Mouse (Mus musculus) embryonic facial prominence, embryonic 13.5 days (tissue): ENCODE measurements at regions not wholly inside any gene's neighbourhood (a gene's known extent, or its start where the extent isn't known, plus 50 kb on each side); places are given as distances from the start of the nearest gene placed in this dataset.

Experiments used
- ATAC-seq: fragments of 200-750 bp; cut with Nextera tagmentation; 2 replicates; pipeline ENCODE4 v1.8.0; 2017; ENCODE audit warnings: low read depth; ENCODE audit not compliant: insufficient number of reproducible peaks, insufficient read depth, low FRiP score, low TSS enrichment
- H3K27ac ChIP-seq: fragments of 300-500 bp; sonication (generic); 2 replicates; pipeline ENCODE4 v1.5.1; 2015; ENCODE audit warnings: moderate library complexity, mild to moderate bottlenecking, inconsistent platforms
- H3K27me3 ChIP-seq: fragments of 300-500 bp; sonication (generic); 2 replicates; pipeline ENCODE4 v1.6.1; 2015; ENCODE audit warnings: mild to moderate bottlenecking, inconsistent platforms
- H3K36me3 ChIP-seq: fragments of 300-500 bp; sonication (generic); 2 replicates; pipeline ENCODE4 v1.6.1; 2015; ENCODE audit warnings: mild to moderate bottlenecking, inconsistent platforms
- H3K4me1 ChIP-seq: fragments of 300-500 bp; sonication (generic); 2 replicates; pipeline ENCODE4 v1.6.1; 2015; ENCODE audit warnings: inconsistent platforms
- H3K4me2 ChIP-seq: fragments of 300-500 bp; sonication (generic); 2 replicates; pipeline ENCODE4 v1.6.1; 2015; ENCODE audit warnings: moderate library complexity, mild to moderate bottlenecking, inconsistent platforms
- H3K4me3 ChIP-seq: fragments of 300-500 bp; sonication (generic); 2 replicates; pipeline ENCODE4 v1.5.1; 2015; ENCODE audit warnings: mild to moderate bottlenecking, inconsistent platforms
- H3K9ac ChIP-seq: fragments of 300-500 bp; sonication (generic); 2 replicates; pipeline ENCODE4 v1.6.1; 2015; ENCODE audit warnings: mild to moderate bottlenecking, inconsistent platforms
- H3K9me3 ChIP-seq: fragments of 300-500 bp; sonication (generic); 2 replicates; pipeline ENCODE4 v1.6.1; 2016; ENCODE audit warnings: inconsistent platforms
- WGBS: fragments of 180-500 bp; shearing (Covaris S2); methylation state at CpG from one replicate; pipeline ENCODE4 v1.1.7; 2015; ENCODE audit warnings: mixed read lengths; 5-methylcytosine and 5-hydroxymethylcytosine counted together

- no peaks in the 10 kb centered on the region for H3K36me3 ChIP-seq
- no peak overlapping the region for H3K9ac ChIP-seq
- H3K27me3 ChIP-seq, result no peaks in the 10 kb centered on the region
- H3K4me2 ChIP-seq, result no peak overlapping the region
- 89% methylated on average over 7 of the region's 7 CpGs for WGBS
- ATAC-seq, result no peak
- no peak overlapping the region for H3K27ac ChIP-seq
- no peak overlapping the region for H3K4me3 ChIP-seq
- H3K9me3 ChIP-seq, result no peaks in the 10 kb centered on the region
- peaks cover 8% of the 10 kb centered on the region; the same call in 1 of the 2 replicates for H3K4me1 ChIP-seq
Observed at GRCm38 (mm10) chr11:105538421-105539210, 51.2 kb upstream of the Tanc2 start.

DNA sequence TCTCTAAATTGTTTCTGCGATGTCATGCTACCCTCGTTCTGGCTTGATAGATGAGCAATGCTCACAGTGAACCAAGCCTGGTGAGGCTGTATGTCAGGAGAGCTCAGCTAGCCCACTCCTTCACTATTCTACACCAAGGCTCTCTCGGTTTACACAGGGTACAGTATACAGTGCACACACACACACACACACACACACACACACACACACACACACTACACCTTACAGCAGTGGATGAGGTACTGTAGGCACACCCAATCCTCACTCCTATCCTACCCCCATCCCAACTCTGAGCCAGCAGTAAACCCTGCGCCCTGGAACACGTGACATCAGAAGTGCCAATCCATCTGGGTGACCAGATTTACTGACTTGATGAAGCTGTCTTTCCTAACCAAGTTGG lies 57.2 kb upstream of the Tanc2 start:
- Histone ChIP-seq H3K4me1 (0 out of 2 replicates have a peak, but pooled peaks cover 7% of the 10 kb centered on the region), H3K4me3 (no peak overlapping the region), H3K9me3 (no peaks in the 10 kb centered on the region), H3K27ac (no peak overlapping the region), H3K9ac (no peak overlapping the region), H3K36me3 (no peaks in the 10 kb centered on the region), H3K4me2 (no peak overlapping the region), H3K27me3 (no peaks in the 10 kb centered on the region)
- WGBS, result 85% methylated on average over 5 of the region's 5 CpGs
- ATAC-seq, result no peak

DNA sequence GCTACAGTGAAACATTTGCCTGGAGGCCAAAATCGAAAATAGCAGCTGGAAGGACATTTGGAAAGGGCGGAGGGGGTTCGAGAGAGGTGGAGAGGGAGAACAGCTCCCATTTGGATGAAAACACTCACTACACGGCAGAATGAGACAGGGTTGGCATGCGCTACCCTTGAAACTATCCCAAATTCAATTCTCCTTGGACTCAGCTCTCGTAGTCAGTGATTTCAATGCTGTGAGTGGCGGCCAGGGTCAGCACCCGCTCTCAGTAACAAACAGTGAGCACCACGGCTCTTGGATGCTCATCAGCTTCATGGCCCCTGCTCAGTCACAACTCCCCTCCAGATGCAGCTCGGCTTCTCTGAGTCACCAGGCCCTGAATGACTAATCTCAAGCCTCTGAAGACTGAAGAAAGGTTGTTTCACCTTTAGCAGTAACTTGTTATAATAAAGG lies 59.1 kb upstream of the Tanc2 start:
- Histone ChIP-seq H3K4me2 (no peak overlapping the region), H3K9ac (no peak overlapping the region), H3K9me3 (no peaks in the 10 kb centered on the region), H3K27ac (no peak overlapping the region), H3K36me3 (no peaks in the 10 kb centered on the region), H3K4me3 (no peak overlapping the region), H3K4me1 (peaks cover 20% of the 10 kb centered on the region), H3K27me3 (no peaks in the 10 kb centered on the region)
- 66% methylated on average over 10 of the region's 10 CpGs for WGBS
- no peak for ATAC-seq

DNA sequence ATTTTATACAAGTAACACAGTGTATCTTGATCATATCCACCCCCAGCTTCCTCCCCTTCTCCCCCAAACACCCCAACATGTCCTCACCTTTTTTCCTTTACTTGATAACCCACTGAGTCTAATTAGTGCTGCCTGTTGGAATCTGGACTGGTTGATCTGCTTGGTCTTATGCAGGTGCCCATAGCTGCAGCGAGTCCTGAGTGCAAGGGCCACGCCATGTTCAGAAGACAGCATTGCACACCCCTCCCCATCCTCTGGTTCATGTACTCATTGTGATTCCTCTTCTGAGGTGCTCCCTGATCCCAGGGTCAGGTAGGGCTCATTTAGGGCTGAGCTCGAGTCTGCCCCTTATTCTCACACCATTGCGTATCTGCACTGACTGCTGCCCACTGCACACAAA lies 63.7 kb upstream of the Tanc2 start:
- Histone ChIP-seq H3K27me3 (no peaks in the 10 kb centered on the region), H3K4me1 (peaks cover 35% of the 10 kb centered on the region), H3K9me3 (no peaks in the 10 kb centered on the region), H3K27ac (no peak overlapping the region), H3K4me3 (no peak overlapping the region), H3K4me2 (no peak overlapping the region), H3K9ac (no peak overlapping the region), H3K36me3 (no peaks in the 10 kb centered on the region)
- ATAC-seq, result no peak
- 90% methylated on average over 4 of the region's 4 CpGs for WGBS

DNA sequence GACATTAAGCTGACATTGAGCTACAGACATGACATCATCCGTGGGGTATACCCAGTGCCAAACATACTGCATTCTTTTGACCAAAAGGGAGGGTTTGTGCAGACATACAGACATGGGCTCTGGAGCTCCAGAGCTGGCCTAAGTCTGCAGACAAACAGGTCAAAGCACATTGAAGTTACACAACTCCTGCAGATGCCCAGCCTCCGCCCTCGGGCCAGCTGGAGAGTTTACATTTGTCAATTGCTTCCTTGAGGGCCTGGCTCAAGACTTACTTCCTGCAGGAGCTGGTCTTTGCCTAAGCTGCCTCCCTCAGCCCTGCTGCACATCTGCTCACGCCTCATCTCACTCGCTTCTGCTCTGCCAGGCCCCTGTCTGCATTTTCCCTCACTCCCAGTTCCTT lies 64.2 kb upstream of the Tanc2 start:
- Histone ChIP-seq H3K36me3 (no peaks in the 10 kb centered on the region), H3K27me3 (no peaks in the 10 kb centered on the region), H3K9me3 (no peaks in the 10 kb centered on the region), H3K4me2 (no peak overlapping the region), H3K9ac (no peak overlapping the region), H3K4me3 (no peak overlapping the region), H3K27ac (no peak overlapping the region), H3K4me1 (peaks cover 34% of the 10 kb centered on the region)
- no peak for ATAC-seq
- WGBS, result 29% methylated on average over 5 of the region's 5 CpGs

DNA sequence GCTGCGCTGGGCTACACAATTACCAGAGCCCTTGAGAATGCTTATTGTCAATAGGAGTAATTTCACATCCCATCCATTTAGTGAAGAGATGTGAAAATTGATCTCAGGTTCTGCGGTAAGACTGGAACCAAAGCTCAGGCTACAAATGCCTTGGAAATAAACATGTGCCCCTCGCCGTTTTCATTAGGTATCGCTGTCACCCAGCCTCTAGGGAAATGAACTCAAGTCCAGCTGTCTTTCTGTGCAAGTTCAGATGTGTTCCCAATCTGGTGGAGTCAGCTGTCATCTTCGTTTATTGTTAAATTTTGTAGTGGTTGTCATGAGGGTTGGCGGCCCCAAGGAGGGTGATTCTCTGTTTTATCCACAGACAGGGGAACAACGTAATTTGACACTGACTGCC lies 65.4 kb upstream of the Tanc2 start:
- Histone ChIP-seq H3K4me1 (peaks cover 28% of the 10 kb centered on the region), H3K36me3 (no peaks in the 10 kb centered on the region), H3K9ac (no peak overlapping the region), H3K4me2 (no peak overlapping the region), H3K4me3 (no peak overlapping the region), H3K27me3 (no peaks in the 10 kb centered on the region), H3K9me3 (no peaks in the 10 kb centered on the region), H3K27ac (no peak overlapping the region)
- ATAC-seq, result no peak
- WGBS, result 24% methylated on average over 8 of the region's 8 CpGs

DNA sequence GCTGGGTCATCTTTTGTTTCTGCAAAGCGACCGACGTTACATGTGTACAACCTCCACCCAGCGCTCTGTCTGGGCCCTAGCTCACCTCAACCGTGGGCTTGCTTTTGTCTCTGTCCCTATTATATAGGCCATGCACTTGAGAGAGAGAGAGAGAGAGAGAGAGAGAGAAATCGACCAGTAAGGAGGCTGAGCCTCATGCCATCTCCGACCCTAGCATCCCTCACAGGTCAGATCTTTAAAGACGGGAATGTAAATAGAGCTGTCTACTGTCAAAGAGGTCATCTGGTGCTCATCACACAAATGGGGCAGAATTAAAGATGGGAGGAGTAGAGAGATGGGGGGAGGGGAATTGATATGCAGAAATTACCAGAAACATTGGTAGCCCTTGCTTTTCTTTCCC lies 66.0 kb upstream of the Tanc2 start:
- H3K36me3 ChIP-seq, result no peaks in the 10 kb centered on the region
- WGBS, result 37% methylated on average over 8 of the region's 8 CpGs
- no peak for ATAC-seq
- no peaks in the 10 kb centered on the region for H3K9me3 ChIP-seq
- H3K4me1 ChIP-seq, result peaks cover 28% of the 10 kb centered on the region
- no peak overlapping the region for H3K9ac ChIP-seq
- H3K27ac ChIP-seq, result no peak overlapping the region
- no peak overlapping the region for H3K4me2 ChIP-seq
- no peaks in the 10 kb centered on the region for H3K27me3 ChIP-seq
- H3K4me3 ChIP-seq, result no peak overlapping the region

DNA sequence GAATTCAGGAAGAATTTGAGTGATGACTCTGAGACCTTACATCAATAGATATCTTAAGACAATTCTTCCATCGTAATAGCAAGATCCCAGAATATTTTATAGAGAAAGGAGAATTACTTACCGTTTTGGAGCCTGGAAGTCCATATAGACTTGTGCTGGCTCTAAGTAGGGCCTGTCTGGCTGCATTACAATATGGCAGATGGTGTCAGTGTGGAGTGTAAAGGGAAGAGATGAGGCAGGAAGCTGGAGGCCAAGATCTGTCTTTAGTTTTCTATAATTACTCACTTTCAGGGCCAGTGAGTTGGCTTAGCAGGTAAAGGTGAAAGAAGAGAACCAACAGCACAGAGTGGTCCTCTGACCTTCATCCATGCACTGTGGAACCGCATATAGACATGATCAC lies 63.9 kb upstream of the March10 start:
- no peak overlapping the region for H3K9ac ChIP-seq
- no peak overlapping the region for H3K27ac ChIP-seq
- H3K27me3 ChIP-seq, result no peaks in the 10 kb centered on the region
- 92% methylated on average over 3 of the region's 3 CpGs for WGBS
- no peaks in the 10 kb centered on the region for H3K9me3 ChIP-seq
- no peak for ATAC-seq
- H3K4me3 ChIP-seq, result no peak overlapping the region
- H3K4me2 ChIP-seq, result no peak overlapping the region
- no peaks in the 10 kb centered on the region for H3K36me3 ChIP-seq
- H3K4me1 ChIP-seq, result peaks cover 12% of the 10 kb centered on the region

- Histone ChIP-seq H3K27ac (no peak overlapping the region), H3K27me3 (no peaks in the 10 kb centered on the region), H3K9ac (no peak overlapping the region), H3K9me3 (no peaks in the 10 kb centered on the region), H3K4me1 (peaks cover 14% of the 10 kb centered on the region), H3K4me3 (no peak overlapping the region), H3K4me2 (no peak overlapping the region), H3K36me3 (no peaks in the 10 kb centered on the region)
- ATAC-seq, result no peak
- 67% methylated on average over 10 of the region's 10 CpGs for WGBS
Observed at GRCm38 (mm10) chr11:105513275-105513674, 56.7 kb upstream of the March10 start.

DNA sequence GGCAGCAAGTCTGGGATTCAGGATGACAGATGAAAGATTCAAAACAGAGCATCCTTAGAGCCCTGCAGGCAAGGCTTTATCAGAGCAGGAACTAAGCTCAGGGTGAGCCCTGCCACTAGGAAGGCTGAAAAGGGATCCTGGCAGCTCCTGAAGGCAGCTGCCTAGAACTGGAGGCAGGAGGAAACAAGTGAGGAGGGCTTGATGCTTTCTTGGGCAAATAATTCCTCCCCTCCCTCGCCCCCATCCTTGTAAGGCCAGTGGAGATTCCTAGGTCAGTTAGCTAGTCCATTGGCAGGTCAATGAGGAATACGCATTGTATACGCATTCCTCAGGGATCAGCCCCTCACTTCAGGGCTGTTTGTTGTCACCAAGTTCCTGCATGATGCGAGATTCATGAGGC lies 54.1 kb upstream of the March10 start:
- H3K36me3 ChIP-seq, result no peaks in the 10 kb centered on the region
- H3K27ac ChIP-seq, result 0 out of 2 replicates have a peak overlapping the region, but pooled peaks have one; percentile 16
- 63% methylated on average over 4 of the region's 4 CpGs for WGBS
- peaks cover 37% of the 10 kb centered on the region for H3K4me1 ChIP-seq
- no peak overlapping the region for H3K9ac ChIP-seq
- H3K4me3 ChIP-seq, result no peak overlapping the region
- H3K9me3 ChIP-seq, result no peaks in the 10 kb centered on the region
- no peaks in the 10 kb centered on the region for H3K27me3 ChIP-seq
- ATAC-seq, result no peak
- H3K4me2 ChIP-seq, result no peak overlapping the region

GRCm38 (mm10) chr11:105510056-105510455 lies 53.5 kb upstream of the March10 start:
- Histone ChIP-seq H3K27ac (0 out of 2 replicates have a peak overlapping the region, but pooled peaks have one; percentile 16), H3K27me3 (no peaks in the 10 kb centered on the region), H3K36me3 (no peaks in the 10 kb centered on the region), H3K4me2 (no peak overlapping the region), H3K9me3 (no peaks in the 10 kb centered on the region), H3K4me1 (peaks cover 37% of the 10 kb centered on the region), H3K4me3 (no peak overlapping the region), H3K9ac (no peak overlapping the region)
- ATAC-seq, result no peak
- WGBS, result 40% methylated on average over 7 of the region's 7 CpGs

GRCm38 (mm10) chr11:105508660-105509038 lies 52.1 kb upstream of the March10 start:
- H3K27me3 ChIP-seq, result no peaks in the 10 kb centered on the region
- ATAC-seq, result no peak
- 67% methylated on average over 7 of the region's 7 CpGs for WGBS
- H3K36me3 ChIP-seq, result no peaks in the 10 kb centered on the region
- H3K9me3 ChIP-seq, result no peaks in the 10 kb centered on the region
- H3K4me3 ChIP-seq, result no peak overlapping the region
- peak overlapping the region; percentile 62; the same call in 1 of the 2 replicates for H3K27ac ChIP-seq
- no peak overlapping the region for H3K9ac ChIP-seq
- peaks cover 37% of the 10 kb centered on the region for H3K4me1 ChIP-seq
- H3K4me2 ChIP-seq, result no peak overlapping the region
